Mouse (Mus musculus) heart, embryonic 16.5 days (tissue): ENCODE data around the gene Gm29776. TPM values are rescaled to one million over a fixed set of nuclear protein-coding genes. Genes with fewer than 3 reads are reported as not detected.

Source experiments
- ATAC-seq: fragments of 200-750 bp; cut with Nextera tagmentation; replicated peaks from 2 replicates; pipeline ENCODE4 v1.8.0; 2017; ENCODE audit warnings: moderate number of reproducible peaks; ENCODE audit not compliant: insufficient read depth, low FRiP score; ENCODE audit errors: extremely low read depth
- H3K27ac ChIP-seq: fragments of 300-500 bp; sonication (generic); 2 replicates; pipeline ENCODE4 v1.5.1; 2014; ENCODE audit warnings: mild to moderate bottlenecking, low read length, control low read depth, moderate library complexity
- H3K27me3 ChIP-seq: fragments of 300-500 bp; sonication (generic); 2 replicates; pipeline ENCODE4 v1.6.1; 2014; ENCODE audit warnings: low read length, mixed read lengths; ENCODE audit not compliant: control insufficient read depth, insufficient read depth
- H3K36me3 ChIP-seq: fragments of 300-500 bp; sonication (generic); 2 replicates; pipeline ENCODE4 v1.6.1; 2014; ENCODE audit not compliant: control insufficient read depth, insufficient read depth
- H3K4me1 ChIP-seq: fragments of 300-500 bp; sonication (generic); 2 replicates; pipeline ENCODE4 v1.6.1; 2014; ENCODE audit warnings: low read length, mixed read lengths; ENCODE audit not compliant: control insufficient read depth, insufficient read depth
- H3K4me2 ChIP-seq: fragments of 300-500 bp; sonication (generic); 2 replicates; pipeline ENCODE4 v1.6.1; 2014; ENCODE audit warnings: low read depth, mild to moderate bottlenecking, control low read depth, low read length
- H3K4me3 ChIP-seq: fragments of 300-500 bp; sonication (generic); 2 replicates; pipeline ENCODE4 v1.5.1; 2014; ENCODE audit warnings: mild to moderate bottlenecking, control low read depth, low read length
- H3K9ac ChIP-seq: fragments of 300-500 bp; sonication (generic); 2 replicates; pipeline ENCODE4 v1.6.1; 2014; ENCODE audit warnings: low read length, control low read depth
- H3K9me3 ChIP-seq: fragments of 300-500 bp; sonication (generic); replicated peaks from 2 replicates; pipeline ENCODE4 v1.6.1; 2016; ENCODE audit warnings: low read length; ENCODE audit not compliant: control insufficient read depth
- WGBS: fragments of 180-500 bp; shearing (Covaris S2); extraction: QIAGEN DNeasy Blood & Tissue Kit; methylation state at CpG from one replicate; pipeline ENCODE4 v1.1.7; 2014; 5-methylcytosine and 5-hydroxymethylcytosine counted together
- polyA plus RNA-seq: library from polyadenylated mRNA; unstranded; fragments of >200 nt; fragmentation: Nextera tagmentation; extraction: Ambion mirVana; gene quantifications from 2 replicates; pipeline ENCODE4 v1.2.1, GENCODE M21; 2015

Gm29776 gene
- polyA plus RNA-seq, result 0.17 and 0.18 TPM in 2 replicates

GRCm38 (mm10) chr14:54698733-54699132 lies at the start of gene Gm29776:
Gene Gm29776, minus strand, starts transcription at chr14:54698833.
- Histone ChIP-seq H3K4me1 (0 out of 2 replicates have a peak, but pooled peaks cover 2% of the 10 kb centered on the region), H3K4me3 (no peak within 1 kb of the TSS), H3K9ac (no peak within 1 kb of the TSS), H3K27me3 (no peaks in the 10 kb centered on the region), H3K4me2 (no peak within 1 kb of the TSS), H3K9me3 (no peaks in the 10 kb centered on the region), H3K27ac (no peak within 1 kb of the TSS), H3K36me3 (no peaks in the 10 kb centered on the region)
- WGBS, result 81% methylated on average over 4 of the region's 4 CpGs
- ATAC-seq, result no peak

GRCm38 (mm10) chr14:54746038-54746437 lies 47.4 kb upstream of the Gm29776 start:
- Histone ChIP-seq H3K9ac (no peak overlapping the region), H3K27me3 (no peaks in the 10 kb centered on the region), H3K27ac (no peak overlapping the region), H3K4me1 (no peaks in the 10 kb centered on the region; the same call in 1 of the 2 replicates), H3K36me3 (no peaks in the 10 kb centered on the region), H3K9me3 (no peaks in the 10 kb centered on the region), H3K4me3 (no peak overlapping the region), H3K4me2 (no peak overlapping the region)
- WGBS, result 32% methylated on average over 9 of the region's 9 CpGs
- ATAC-seq, result no peak

- no peak overlapping the region for H3K4me2 ChIP-seq
- WGBS, result 36% methylated on average over 8 of the region's 8 CpGs
Observed at GRCm38 (mm10) chr14:54744473-54744872, 45.8 kb upstream of the Gm29776 start.

GRCm38 (mm10) chr14:54742375-54742774 lies 43.7 kb upstream of the Gm29776 start:
- H3K4me1 ChIP-seq, result no peaks in the 10 kb centered on the region; the same call in 1 of the 2 replicates
- H3K4me2 ChIP-seq, result no peak overlapping the region
- H3K9me3 ChIP-seq, result no peaks in the 10 kb centered on the region
- H3K36me3 ChIP-seq, result no peaks in the 10 kb centered on the region
- H3K27ac ChIP-seq, result no peak overlapping the region
- no peak overlapping the region for H3K4me3 ChIP-seq
- no peak overlapping the region for H3K9ac ChIP-seq
- no peak for ATAC-seq
- H3K27me3 ChIP-seq, result no peaks in the 10 kb centered on the region
- WGBS, result 65% methylated on average over 2 of the region's 2 CpGs

More at GRCm38 (mm10) chr14:54744473-54744872, 45.8 kb upstream of the Gm29776 start:
- 0 out of 2 replicates have a peak, but pooled peaks have one; percentile 32 for ATAC-seq
- no peaks in the 10 kb centered on the region for H3K9me3 ChIP-seq
- no peaks in the 10 kb centered on the region; the same call in 1 of the 2 replicates for H3K4me1 ChIP-seq
- H3K36me3 ChIP-seq, result no peaks in the 10 kb centered on the region
- H3K9ac ChIP-seq, result no peak overlapping the region
- no peak overlapping the region for H3K4me3 ChIP-seq
- H3K27me3 ChIP-seq, result no peaks in the 10 kb centered on the region
- H3K27ac ChIP-seq, result no peak overlapping the region

GRCm38 (mm10) chr14:54741721-54742120 lies 43.1 kb upstream of the Gm29776 start:
- Histone ChIP-seq H3K4me1 (peaks cover 3% of the 10 kb centered on the region), H3K9ac (no peak overlapping the region), H3K36me3 (no peaks in the 10 kb centered on the region), H3K27ac (no peak overlapping the region), H3K9me3 (no peaks in the 10 kb centered on the region), H3K4me3 (no peak overlapping the region), H3K27me3 (no peaks in the 10 kb centered on the region), H3K4me2 (no peak overlapping the region)
- ATAC-seq, result no peak
- WGBS, result 83% methylated on average over 6 of the region's 6 CpGs

GRCm38 (mm10) chr14:54737634-54738033 lies 39.0 kb upstream of the Gm29776 start:
- Histone ChIP-seq H3K36me3 (no peaks in the 10 kb centered on the region), H3K9me3 (no peaks in the 10 kb centered on the region), H3K4me3 (no peak overlapping the region), H3K27ac (no peak overlapping the region), H3K4me1 (peaks cover 6% of the 10 kb centered on the region), H3K4me2 (no peak overlapping the region), H3K9ac (no peak overlapping the region), H3K27me3 (no peaks in the 10 kb centered on the region)
- no peak for ATAC-seq
- 82% methylated on average over 10 of the region's 10 CpGs for WGBS

- ATAC-seq, result peak; percentile 28; the same call in 1 of the 2 replicates
- no peak overlapping the region for H3K4me2 ChIP-seq
- WGBS, result 54% methylated on average over 14 of the region's 14 CpGs
- H3K27me3 ChIP-seq, result no peaks in the 10 kb centered on the region
- H3K27ac ChIP-seq, result no peak overlapping the region
- no peaks in the 10 kb centered on the region for H3K36me3 ChIP-seq
- no peak overlapping the region for H3K9ac ChIP-seq
- peaks cover 6% of the 10 kb centered on the region for H3K4me1 ChIP-seq
- H3K9me3 ChIP-seq, result no peaks in the 10 kb centered on the region
- H3K4me3 ChIP-seq, result no peak overlapping the region
Observed at GRCm38 (mm10) chr14:54736555-54737552, 38.2 kb upstream of the Gm29776 start.

GRCm38 (mm10) chr14:54735221-54735620 lies 36.6 kb upstream of the Gm29776 start:
- no peak for ATAC-seq
- H3K4me3 ChIP-seq, result no peak overlapping the region
- no peaks in the 10 kb centered on the region for H3K9me3 ChIP-seq
- H3K27me3 ChIP-seq, result no peaks in the 10 kb centered on the region
- no peaks in the 10 kb centered on the region for H3K36me3 ChIP-seq
- no peak overlapping the region for H3K9ac ChIP-seq
- no peak overlapping the region for H3K27ac ChIP-seq
- H3K4me1 ChIP-seq, result peaks cover 6% of the 10 kb centered on the region
- 58% methylated on average over 4 of the region's 4 CpGs for WGBS
- H3K4me2 ChIP-seq, result no peak overlapping the region

- Histone ChIP-seq H3K27me3 (no peaks in the 10 kb centered on the region), H3K36me3 (no peaks in the 10 kb centered on the region), H3K4me2 (no peak overlapping the region), H3K9ac (no peak overlapping the region), H3K9me3 (no peaks in the 10 kb centered on the region), H3K4me1 (peaks cover 6% of the 10 kb centered on the region), H3K27ac (no peak overlapping the region), H3K4me3 (no peak overlapping the region)
- 72% methylated on average over 4 of the region's 4 CpGs for WGBS
- ATAC-seq, result no peak
Observed at GRCm38 (mm10) chr14:54734004-54734403, 35.4 kb upstream of the Gm29776 start.
